Mouse (Mus musculus): ENCODE results near the gene Gmpr2.

DNA sequence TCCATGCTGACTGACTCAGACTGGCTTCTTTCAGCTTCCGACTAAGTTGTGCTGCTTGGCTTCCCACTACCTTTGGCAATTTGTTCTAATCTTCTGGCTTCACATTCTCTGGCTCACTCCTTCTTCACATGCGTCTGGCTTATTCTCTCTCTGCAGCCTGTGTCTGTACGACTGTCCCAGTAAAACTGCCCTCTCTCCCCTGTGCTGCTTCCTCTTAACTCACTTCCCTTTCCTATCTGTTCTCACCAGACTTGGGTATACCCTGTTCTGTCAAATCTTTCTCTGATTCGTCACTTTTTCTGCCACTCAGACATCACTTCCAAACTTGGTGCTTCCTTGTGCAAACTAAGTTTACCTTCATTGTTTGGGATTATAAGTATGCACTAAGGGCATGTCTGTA, 25.5 kb downstream of the Gmpr2 start:
- no peak for TF ChIP-seq CTCF (conservative IDR thresholded peaks at IDR 0.05; ENCODE audit: insufficient read depth, insufficient read length, low read depth, low read length)
- no peak for TF ChIP-seq POLR2A (IDR thresholded peaks at IDR 0.05; ENCODE audit: low read depth, low read length)

Data from kidney, adult 2 months (tissue).